Mouse (Mus musculus): ENCODE measurements around the gene Zfp804b.

GRCm38 (mm10) chr5:6795396-6795795 is 549.2 kb downstream of the Zfp804b start:
- TF ChIP-seq POLR2A (IDR thresholded peaks at IDR 0.05; ENCODE audit: borderline replicate concordance, control insufficient read depth, low read depth, low read length) (no peak), CTCF (IDR thresholded peaks at IDR 0.05; ENCODE audit: control insufficient read depth, insufficient read depth, low read length) (no peak)
